Mouse (Mus musculus): Measurements from ENCODE around the gene Ift81. TPM values are rescaled to one million over a fixed set of nuclear protein-coding genes. Genes with fewer than 3 reads are reported as not detected.
A peak's percentile ranks its signal among the peaks of the same experiment; 100 is the strongest.
"Not testable (repeated sequence)": the region's sequence is repeated elsewhere in the genome, so short reads cannot be mapped to it uniquely, and the experiment has no call there.

Ift81 gene
- total RNA-seq (2015) (4.9 and 6.2 TPM in 2 replicates), total RNA-seq (2017) (3.7 and 3.8 TPM in 2 replicates)

DNA sequence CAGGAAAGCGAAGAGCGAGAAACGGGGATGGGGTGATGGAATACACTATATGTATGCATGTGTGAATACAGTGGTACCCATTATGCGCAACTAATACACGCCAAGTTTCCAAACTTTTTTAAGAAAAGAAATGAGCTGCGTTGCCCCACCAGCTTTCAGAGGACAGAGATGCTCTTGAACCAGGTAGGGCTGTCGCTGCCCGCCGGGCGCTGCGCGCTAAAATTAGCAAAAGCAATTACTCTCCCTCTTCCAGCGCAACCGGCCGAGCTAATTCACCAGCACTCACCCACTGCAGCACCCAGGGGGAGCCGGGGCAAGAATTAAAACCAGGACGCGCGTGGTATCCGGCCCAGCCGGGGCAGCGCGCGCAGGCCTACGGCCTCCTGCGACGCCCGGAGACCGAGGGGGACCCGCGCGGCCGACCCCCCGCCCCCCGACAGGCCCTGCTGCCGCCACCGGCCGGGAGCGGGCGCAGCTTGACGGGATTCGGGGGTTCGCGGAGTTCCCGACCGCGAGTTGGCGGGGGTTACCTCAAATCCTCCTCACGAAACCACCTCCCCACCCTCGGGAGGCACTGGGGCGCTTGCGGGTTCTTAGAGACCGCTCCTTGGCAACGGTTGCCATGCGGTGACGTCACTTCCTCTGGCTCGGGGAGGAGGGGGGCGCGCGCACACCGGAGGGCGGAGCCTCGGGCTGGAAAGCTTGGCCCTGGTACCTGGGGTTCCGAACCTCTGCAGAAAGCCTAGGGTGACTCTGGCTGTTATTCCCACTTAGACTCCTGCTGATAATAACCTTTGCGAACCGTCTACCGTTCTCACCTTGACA, at the start of gene Ift81:
Ift81 (minus strand) TSS at position 611 of the 825 bp plus-strand sequence.
- ATAC-seq (ENCODE audit: poor library complexity, severe bottlenecking) = peak; percentile 97

- ATAC-seq (ENCODE audit: poor library complexity, severe bottlenecking) = peak; percentile 56; the same call in 1 of the 2 replicates
These were observed 48.2 kb upstream of the Ift81 start for GRCm38 (mm10) chr5:122662501-122662900.

- ATAC-seq (ENCODE audit: poor library complexity, severe bottlenecking) = no peak
These were observed 42.5 kb upstream of the Ift81 start for GRCm38 (mm10) chr5:122656808-122657207.

GRCm38 (mm10) chr5:122654268-122654573, 39.9 kb upstream of the Ift81 start:
- no peak for ATAC-seq (ENCODE audit: poor library complexity, severe bottlenecking)

DNA sequence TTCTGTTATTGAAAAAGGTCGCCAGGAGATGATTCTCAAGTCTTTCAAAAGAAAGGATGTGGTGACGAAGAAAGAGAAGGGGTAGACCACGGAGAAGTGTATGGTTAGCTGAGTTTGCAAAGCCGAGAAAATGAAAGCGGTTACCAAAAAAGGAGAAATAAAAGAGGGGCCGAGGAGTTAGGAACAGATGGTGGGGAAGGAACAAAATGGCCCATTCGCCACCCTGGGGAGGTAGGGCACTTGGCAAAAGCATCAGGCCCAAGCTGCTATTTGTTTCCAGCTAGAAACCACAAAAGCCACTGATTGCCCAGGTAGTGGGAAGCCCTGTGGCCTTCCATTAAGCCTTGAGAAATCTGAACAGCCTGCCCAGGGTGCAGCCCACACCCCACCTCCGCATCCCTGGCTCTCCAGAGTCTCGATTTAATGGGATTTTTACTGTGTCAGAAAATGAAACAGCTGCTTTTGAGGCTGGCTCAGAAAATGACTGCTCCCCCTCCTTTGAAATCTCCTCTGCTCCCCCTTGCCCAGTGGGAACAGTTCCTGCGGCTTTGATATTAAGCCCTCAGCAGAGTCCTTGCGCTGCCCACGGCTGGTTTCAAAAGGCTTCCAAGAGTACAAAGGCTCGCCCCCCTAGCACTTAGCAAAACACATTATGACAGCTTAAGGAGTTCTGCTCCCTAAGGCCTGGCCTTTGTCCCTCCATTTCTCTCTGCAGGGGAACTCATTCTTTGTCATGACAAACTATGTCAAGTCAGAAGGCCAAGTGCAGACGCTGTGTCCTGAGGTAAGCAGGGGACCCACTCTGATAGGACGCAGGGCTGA, 39.3 kb upstream of the Ift81 start:
- peak; percentile 56 for ATAC-seq (ENCODE audit: poor library complexity, severe bottlenecking)

GRCm38 (mm10) chr5:122653112-122653445, 38.8 kb upstream of the Ift81 start:
- ATAC-seq (ENCODE audit: poor library complexity, severe bottlenecking) = peak; percentile 60; the same call in 1 of the 2 replicates

- ATAC-seq (ENCODE audit: poor library complexity, severe bottlenecking) = peak; percentile 66
These were observed 38.2 kb upstream of the Ift81 start for GRCm38 (mm10) chr5:122652506-122652905.

- no peak for ATAC-seq (ENCODE audit: poor library complexity, severe bottlenecking)
These were observed 35.8 kb upstream of the Ift81 start for GRCm38 (mm10) chr5:122650100-122650499.

GRCm38 (mm10) chr5:122649264-122649663, 34.9 kb upstream of the Ift81 start:
- no peak for ATAC-seq (ENCODE audit: poor library complexity, severe bottlenecking)

GRCm38 (mm10) chr5:122647952-122648374, 33.6 kb upstream of the Ift81 start:
- not testable (repeated sequence) for ATAC-seq (ENCODE audit: poor library complexity, severe bottlenecking)

DNA sequence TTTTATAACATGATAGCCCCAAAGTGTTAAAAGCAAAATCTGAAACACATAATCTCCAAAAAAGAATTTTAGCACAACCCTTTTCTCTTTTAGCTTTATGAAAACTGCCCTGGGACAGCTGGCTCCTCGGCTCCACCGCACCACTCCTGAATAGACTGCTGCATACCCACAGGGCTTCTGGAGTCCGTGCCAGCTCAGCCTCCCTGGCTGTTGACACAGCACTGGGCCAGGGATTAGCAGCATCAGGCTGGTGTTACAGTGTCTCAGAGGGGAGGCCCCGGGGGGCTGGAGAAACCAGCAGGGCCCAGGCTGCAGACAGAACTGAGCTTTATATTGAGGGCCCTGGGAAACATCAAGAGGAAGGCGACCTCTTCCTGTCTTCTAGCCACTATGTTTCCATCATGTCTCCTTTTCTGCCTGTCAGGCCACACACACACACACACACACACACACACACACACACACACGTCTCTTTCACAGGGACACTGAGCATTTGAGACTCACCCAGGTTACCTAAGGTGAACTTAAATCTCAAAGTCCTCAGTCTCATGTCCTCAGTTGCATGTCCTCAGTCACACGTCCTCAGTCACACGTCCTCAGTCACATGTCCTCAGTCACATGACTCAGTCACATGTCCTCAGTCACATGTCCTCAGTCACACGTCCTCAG, 33.1 kb upstream of the Ift81 start:
- no peak for ATAC-seq (ENCODE audit: poor library complexity, severe bottlenecking)

GRCm38 (mm10) chr5:122646050-122646449, 31.7 kb upstream of the Ift81 start:
- no peak for ATAC-seq (ENCODE audit: poor library complexity, severe bottlenecking)

GRCm38 (mm10) chr5:122645290-122645689, 31.0 kb upstream of the Ift81 start:
- peak; percentile 31; the same call in 1 of the 2 replicates for ATAC-seq (ENCODE audit: poor library complexity, severe bottlenecking)

- ATAC-seq (ENCODE audit: poor library complexity, severe bottlenecking) = peak; percentile 85
These were observed 29.8 kb upstream of the Ift81 start for GRCm38 (mm10) chr5:122644111-122644607.

DNA sequence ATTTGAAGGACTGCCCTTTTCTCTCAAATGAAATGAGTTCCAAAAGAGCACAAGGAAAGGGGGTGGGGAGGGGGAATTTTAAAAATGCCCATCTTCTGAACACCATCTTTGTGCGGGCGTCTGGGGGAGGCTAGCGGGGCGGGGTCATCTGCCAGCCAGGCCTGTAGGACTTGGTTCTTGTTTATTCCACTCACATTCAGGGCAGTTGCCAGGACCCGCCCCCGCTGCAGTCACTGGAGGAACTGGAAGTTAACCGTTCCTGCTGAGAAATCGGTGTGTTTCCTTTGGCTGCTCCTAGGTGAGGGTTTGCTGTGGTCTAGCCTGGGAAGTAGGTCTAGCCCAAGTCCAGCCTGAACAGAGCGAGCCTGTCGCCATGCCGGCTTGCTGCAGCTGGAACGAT, 29.4 kb upstream of the Ift81 start, which contains the start of gene P2rx7:
P2rx7 (plus strand) TSS at position 211 of the 400 bp plus-strand sequence.
- ATAC-seq (ENCODE audit: poor library complexity, severe bottlenecking) = peak; percentile 74

DNA sequence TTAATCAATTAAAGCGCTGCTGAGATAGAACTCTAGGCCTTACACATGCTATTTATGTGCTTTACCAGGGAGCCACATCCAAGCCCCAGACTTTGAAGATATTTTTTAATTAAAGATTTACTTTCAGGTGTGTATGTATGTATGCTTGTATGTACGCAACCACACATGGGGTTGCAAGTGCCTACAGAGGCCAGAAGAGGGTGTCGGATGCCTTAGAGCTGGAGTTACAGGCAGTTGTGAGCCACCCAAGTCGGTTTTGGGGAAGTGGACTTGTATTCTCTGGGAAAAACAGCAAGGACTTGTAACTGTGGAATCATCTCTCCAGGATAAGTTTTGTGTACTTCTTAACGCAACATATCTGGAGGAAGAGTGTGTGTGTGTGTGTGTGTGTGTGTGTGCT, 25.7 kb upstream of the Ift81 start:
- ATAC-seq (ENCODE audit: poor library complexity, severe bottlenecking) = no peak

DNA sequence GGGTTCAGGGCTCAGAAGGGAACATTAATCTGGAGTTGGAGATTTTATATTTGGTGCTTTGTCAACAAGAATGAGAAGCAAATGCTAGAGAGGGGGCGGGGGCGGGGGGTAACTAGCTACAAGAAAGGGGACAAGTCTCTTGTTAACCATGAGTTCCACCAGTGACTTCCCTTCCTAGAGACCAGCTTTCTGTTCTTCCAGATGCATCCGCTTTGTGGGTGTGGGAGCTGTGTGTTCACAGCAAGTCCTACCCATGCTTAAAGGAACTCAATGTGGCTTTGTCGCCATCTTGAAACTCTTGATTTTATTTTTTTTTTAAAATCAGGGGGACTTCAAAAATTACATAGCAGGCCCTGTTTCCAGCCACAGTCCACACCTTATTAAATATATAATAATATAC, 25.2 kb upstream of the Ift81 start:
- no peak for ATAC-seq (ENCODE audit: poor library complexity, severe bottlenecking)

DNA sequence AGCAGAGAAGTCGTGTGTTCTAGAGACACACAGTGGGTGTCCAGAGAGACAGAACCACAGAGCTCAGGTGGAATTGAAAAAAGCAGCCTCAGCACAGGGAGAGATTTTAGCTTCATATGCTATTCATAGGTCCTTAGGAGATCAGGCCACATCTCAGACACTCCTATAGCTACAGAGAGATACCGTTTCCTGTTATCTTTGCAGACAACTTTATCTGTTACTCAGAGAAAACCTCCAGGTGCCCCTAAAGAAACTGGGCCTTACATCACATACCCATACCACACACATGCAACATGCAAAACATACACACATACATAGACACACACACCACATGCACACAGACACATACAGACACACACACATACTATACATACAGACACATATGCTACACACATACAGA, 24.0 kb upstream of the Ift81 start:
- ATAC-seq (ENCODE audit: poor library complexity, severe bottlenecking) = no peak

- ATAC-seq (ENCODE audit: poor library complexity, severe bottlenecking) = no peak
These were observed 22.6 kb upstream of the Ift81 start for GRCm38 (mm10) chr5:122636958-122637357.

GRCm38 (mm10) chr5:122636308-122636707, 22.0 kb upstream of the Ift81 start:
- ATAC-seq (ENCODE audit: poor library complexity, severe bottlenecking) = no peak

GRCm38 (mm10) chr5:122635228-122635627, 20.9 kb upstream of the Ift81 start:
- no peak for ATAC-seq (ENCODE audit: poor library complexity, severe bottlenecking)

Data from megakaryocyte, adult 5-6 weeks (primary cell).